Mouse (Mus musculus) forebrain, postnatal 0 days (tissue): ENCODE measurements at regions not wholly inside any gene's neighbourhood (a gene's known extent, or its start where the extent isn't known, plus 50 kb on each side); places are given as distances from the start of the nearest gene placed in this dataset.
A peak's percentile ranks its signal among the peaks of the same experiment; 100 is the strongest.

ENCODE experiments used
- ATAC-seq: fragments of 200-750 bp; cut with Nextera tagmentation; 2 replicates; pipeline ENCODE4 v1.8.0; 2017; ENCODE audit warnings: mild to moderate bottlenecking, moderate library complexity
- DNase-seq: peaks from one replicate; pipeline ENCODE4 v3.0.0-alpha.2; 2015
- H3K27ac ChIP-seq: fragments of 300-500 bp; sonication (generic); 2 replicates; pipeline ENCODE4 v1.5.1; 2014; ENCODE audit warnings: low read depth, mild to moderate bottlenecking, antibody characterized with exemption, low read length, moderate library complexity, mixed read lengths
- H3K27me3 ChIP-seq: fragments of 300-500 bp; sonication (generic); 2 replicates; pipeline ENCODE4 v1.6.1; 2014; ENCODE audit warnings: mild to moderate bottlenecking, low read length, mixed read lengths; ENCODE audit not compliant: insufficient read depth
- H3K36me3 ChIP-seq: fragments of 300-500 bp; sonication (generic); 2 replicates; pipeline ENCODE4 v1.6.1; 2014; ENCODE audit warnings: mild to moderate bottlenecking, moderate library complexity; ENCODE audit not compliant: insufficient read depth
- H3K4me1 ChIP-seq: fragments of 300-500 bp; sonication (generic); 2 replicates; pipeline ENCODE4 v1.6.1; 2014; ENCODE audit warnings: antibody characterized with exemption; ENCODE audit not compliant: insufficient read depth
- H3K4me2 ChIP-seq: fragments of 300-500 bp; sonication (generic); 2 replicates; pipeline ENCODE4 v1.6.1; 2014; ENCODE audit warnings: low read depth, mild to moderate bottlenecking, moderate library complexity
- H3K4me3 ChIP-seq: fragments of 300-500 bp; sonication (generic); 2 replicates; pipeline ENCODE4 v1.5.1; 2014; ENCODE audit warnings: low read depth, low read length, mixed read lengths
- H3K9ac ChIP-seq: fragments of 300-500 bp; sonication (generic); 2 replicates; pipeline ENCODE4 v1.6.1; 2014; ENCODE audit warnings: mild to moderate bottlenecking
- H3K9me3 ChIP-seq: fragments of 300-500 bp; sonication (generic); 2 replicates; pipeline ENCODE4 v1.6.1; 2016; ENCODE audit warnings: low read length
- CTCF ChIP-seq: sonication (generic); IDR thresholded peaks from 2 replicates; pipeline ENCODE4 v1.5.1; 2016; ENCODE audit warnings: antibody characterized with exemption, control low read depth, low read depth
- WGBS: fragments of 180-500 bp; shearing (Covaris S2); extraction: QIAGEN DNeasy Blood & Tissue Kit; methylation state at CpG from one replicate; pipeline ENCODE4 v1.1.7; 2014; 5-methylcytosine and 5-hydroxymethylcytosine counted together

DNA sequence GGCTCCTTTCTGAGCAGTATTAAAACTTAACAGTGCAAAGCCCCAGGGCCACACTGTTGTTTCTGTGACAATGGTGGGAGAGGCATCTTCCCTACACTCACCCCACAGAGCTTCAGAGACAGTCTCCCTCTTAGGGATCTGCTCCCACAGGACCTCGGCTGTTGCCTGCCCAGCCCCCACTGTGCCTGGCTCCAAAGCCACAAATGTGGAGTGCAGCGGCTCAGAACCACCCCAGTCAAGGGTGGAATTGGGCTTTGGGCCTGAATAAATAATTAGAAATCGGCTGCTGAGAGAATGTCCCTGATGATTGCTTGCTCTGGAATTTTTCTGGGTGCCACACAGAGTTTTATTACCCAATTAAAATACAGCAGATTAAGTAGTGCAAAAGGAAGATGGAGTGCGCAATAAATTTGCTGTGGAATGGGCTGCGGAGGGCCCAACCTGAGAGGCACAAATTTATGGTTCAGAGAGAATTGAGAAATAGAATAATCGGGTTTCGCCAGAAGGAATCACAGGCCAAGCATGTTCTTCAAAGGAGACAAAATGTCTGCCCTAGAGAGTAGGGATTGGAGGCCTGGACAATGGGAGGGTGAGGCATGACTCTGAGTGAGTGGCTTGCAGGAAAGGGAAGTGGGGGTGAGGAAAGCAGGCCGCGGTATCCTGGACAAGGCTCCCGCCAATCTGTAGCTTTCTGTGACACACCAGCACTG, 56.4 kb downstream of the Cd24a start:
- Histone ChIP-seq H3K9ac (no peak overlapping the region), H3K4me2 (no peak overlapping the region), H3K27me3 (no peaks in the 10 kb centered on the region), H3K36me3 (no peaks in the 10 kb centered on the region), H3K4me3 (no peak overlapping the region), H3K9me3 (no peaks in the 10 kb centered on the region), H3K27ac (no peak overlapping the region), H3K4me1 (no peaks in the 10 kb centered on the region; the same call in 1 of the 2 replicates)
- no peak for DNase-seq
- no peak for TF ChIP-seq CTCF
- ATAC-seq: no peak
- WGBS: 70% methylated on average over 10 of the region's 10 CpGs

DNA sequence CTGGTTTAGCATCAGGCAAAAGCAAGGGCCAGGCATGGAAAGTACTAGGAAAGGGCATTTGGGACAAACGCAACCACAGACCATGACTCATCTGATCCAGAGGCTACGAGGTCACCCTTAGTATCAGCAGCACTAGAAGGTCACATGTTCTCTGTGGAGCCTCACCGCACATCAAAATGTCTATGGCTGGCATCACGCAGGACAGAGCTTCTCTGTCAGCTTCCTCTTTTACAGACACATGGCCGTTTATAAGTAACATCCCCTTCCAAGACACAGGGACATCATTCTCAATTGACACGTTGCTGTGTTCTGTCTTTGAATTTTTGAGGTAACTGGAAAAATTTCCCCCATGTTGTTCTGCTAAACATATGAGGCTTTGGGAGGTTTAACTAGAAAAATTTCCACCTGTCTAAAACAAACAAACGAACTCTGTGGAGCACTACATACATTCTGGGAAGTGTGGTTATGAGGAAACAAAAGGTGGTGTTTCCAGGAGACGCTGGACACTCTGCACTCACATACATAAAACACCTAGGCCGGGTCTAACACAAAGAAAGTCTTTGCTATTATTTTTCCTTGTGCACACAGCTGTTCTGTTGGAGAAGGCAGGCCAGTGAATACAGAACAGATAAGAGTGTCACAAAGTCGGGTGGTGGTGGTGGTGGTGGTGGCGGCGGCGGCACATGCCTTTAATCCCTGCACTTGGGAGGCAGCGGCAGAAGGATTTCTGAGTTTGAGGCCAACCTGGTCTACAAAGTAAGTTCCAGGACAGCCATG, 63.3 kb downstream of the Cd24a start:
- Histone ChIP-seq H3K27me3 (no peaks in the 10 kb centered on the region), H3K36me3 (no peaks in the 10 kb centered on the region), H3K4me3 (no peak overlapping the region), H3K27ac (no peak overlapping the region), H3K9ac (no peak overlapping the region), H3K4me2 (no peak overlapping the region), H3K9me3 (no peaks in the 10 kb centered on the region), H3K4me1 (no peaks in the 10 kb centered on the region)
- no peak for TF ChIP-seq CTCF
- WGBS: 77% methylated on average over 14 of the region's 14 CpGs
- DNase-seq: no peak
- ATAC-seq: no peak

DNA sequence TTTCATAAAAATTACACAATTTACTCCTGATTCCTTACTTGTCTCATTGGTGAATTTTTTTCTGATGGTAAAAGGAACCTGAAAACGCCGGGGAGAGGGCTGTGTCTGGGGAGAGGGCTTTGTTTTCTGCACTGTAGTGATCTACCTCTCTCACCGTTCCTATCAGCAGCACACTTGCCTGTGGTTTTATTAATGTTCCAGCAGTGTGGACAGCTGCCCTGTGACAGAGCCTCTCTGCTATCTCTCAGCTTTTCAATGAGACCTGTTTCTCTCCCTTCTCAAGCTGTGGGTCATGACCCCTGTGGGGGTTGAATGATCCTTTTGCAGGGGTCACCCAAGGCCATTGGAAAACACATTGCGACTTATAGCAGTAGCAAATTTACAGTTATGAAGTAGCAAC, 68.2 kb downstream of the Cd24a start:
- Histone ChIP-seq H3K36me3 (no peaks in the 10 kb centered on the region), H3K27me3 (no peaks in the 10 kb centered on the region), H3K4me3 (no peak overlapping the region), H3K27ac (no peak overlapping the region), H3K4me1 (no peaks in the 10 kb centered on the region), H3K9me3 (no peaks in the 10 kb centered on the region), H3K4me2 (no peak overlapping the region), H3K9ac (no peak overlapping the region)
- 83% methylated on average over 4 of the region's 4 CpGs for WGBS
- no peak for TF ChIP-seq CTCF
- DNase-seq: no peak
- ATAC-seq: no peak

DNA sequence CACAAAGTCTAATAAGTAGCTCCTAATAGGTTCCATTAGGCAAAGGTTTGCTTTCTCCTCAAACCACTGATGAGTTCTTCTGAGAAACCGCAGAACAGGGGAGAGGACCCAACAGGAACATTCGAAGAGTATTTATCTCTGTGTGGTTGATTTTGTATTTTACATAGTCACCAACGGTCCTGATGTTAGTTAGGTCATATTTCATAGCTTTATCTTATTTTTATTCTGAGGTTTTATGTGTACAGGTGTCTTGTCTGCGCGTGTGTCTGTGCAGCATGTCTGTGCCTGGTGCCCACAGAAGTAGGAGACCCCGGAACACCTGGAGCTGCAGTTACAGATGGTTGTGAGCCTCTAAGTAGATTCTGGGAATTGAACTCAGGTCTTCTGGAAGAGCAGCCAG, 68.9 kb downstream of the Cd24a start:
- no peak overlapping the region for H3K9ac ChIP-seq
- no peak for DNase-seq
- H3K4me3 ChIP-seq: no peak overlapping the region
- no peak for ATAC-seq
- no peaks in the 10 kb centered on the region for H3K36me3 ChIP-seq
- 94% methylated on average over 6 of the region's 6 CpGs for WGBS
- no peak overlapping the region for H3K27ac ChIP-seq
- no peaks in the 10 kb centered on the region for H3K27me3 ChIP-seq
- no peaks in the 10 kb centered on the region for H3K4me1 ChIP-seq
- no peak for TF ChIP-seq CTCF
- no peaks in the 10 kb centered on the region for H3K9me3 ChIP-seq
- no peak overlapping the region for H3K4me2 ChIP-seq

DNA sequence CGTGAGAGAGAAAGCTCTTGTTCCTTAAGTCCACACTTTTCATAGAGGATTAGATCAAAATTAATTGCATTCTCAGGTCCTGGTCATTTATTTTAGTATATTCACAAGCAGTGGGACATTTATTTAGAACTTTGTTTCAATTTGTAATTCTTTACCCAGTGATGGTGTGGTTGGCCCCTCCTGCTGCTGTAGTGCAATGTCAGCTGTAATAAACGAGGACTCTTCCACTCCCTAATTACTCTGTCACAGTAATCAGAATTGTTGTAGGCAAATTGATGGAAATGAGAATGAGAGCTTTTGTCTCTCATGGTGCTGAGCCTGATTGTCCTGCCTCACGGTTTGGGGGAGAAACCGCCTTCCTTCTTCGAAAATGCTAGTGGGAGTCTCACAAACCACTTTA, 70.1 kb downstream of the Cd24a start:
- WGBS: 32% methylated on average over 5 of the region's 5 CpGs
- H3K27ac ChIP-seq: no peak overlapping the region

DNA sequence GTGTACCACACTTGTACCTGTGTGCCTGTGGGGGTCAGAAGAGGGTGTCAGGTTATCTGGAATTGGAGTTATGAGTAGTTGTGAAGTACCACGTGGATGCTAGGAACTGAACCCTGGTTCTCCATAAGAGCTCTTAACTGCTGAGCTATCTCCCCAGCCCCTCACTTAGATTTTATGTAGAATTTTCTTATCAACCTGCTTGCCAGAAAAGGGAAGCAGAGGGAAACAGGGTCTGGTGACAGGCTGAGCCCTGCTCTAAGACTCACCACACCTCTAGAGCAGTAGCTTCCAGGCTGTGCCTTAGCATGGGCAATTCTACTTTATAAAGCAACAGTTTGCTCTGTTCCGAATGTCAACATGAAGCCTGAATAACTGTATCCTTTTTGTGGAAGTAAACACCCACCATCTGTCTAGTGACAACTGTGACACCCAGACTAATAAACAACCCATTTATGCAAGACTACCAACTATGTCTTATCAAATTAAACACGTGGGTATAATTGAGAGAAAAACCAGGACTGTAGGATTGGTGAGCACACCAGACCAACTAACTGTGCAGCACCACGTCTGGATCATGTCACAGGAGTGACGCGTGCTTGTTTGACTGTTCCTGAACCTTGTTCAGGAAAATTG, 70.8 kb downstream of the Cd24a start:
- Histone ChIP-seq H3K36me3 (no peaks in the 10 kb centered on the region), H3K27me3 (no peaks in the 10 kb centered on the region), H3K4me1 (no peaks in the 10 kb centered on the region), H3K4me2 (no peak overlapping the region), H3K27ac (no peak overlapping the region), H3K9me3 (no peaks in the 10 kb centered on the region), H3K9ac (no peak overlapping the region), H3K4me3 (no peak overlapping the region)
- no peak for TF ChIP-seq CTCF
- peak; percentile 56 for ATAC-seq
- WGBS: 62% methylated on average over 6 of the region's 6 CpGs
- DNase-seq: no peak

More for the DNA sequence above, 70.1 kb downstream of the Cd24a start:
- H3K9me3 ChIP-seq: no peaks in the 10 kb centered on the region
- TF ChIP-seq CTCF: no peak
- H3K27me3 ChIP-seq: no peaks in the 10 kb centered on the region
- DNase-seq: no peak
- H3K4me2 ChIP-seq: no peak overlapping the region
- H3K4me1 ChIP-seq: no peaks in the 10 kb centered on the region
- no peaks in the 10 kb centered on the region for H3K36me3 ChIP-seq
- no peak overlapping the region for H3K9ac ChIP-seq
- no peak overlapping the region for H3K4me3 ChIP-seq
- ATAC-seq: peak; percentile 48

DNA sequence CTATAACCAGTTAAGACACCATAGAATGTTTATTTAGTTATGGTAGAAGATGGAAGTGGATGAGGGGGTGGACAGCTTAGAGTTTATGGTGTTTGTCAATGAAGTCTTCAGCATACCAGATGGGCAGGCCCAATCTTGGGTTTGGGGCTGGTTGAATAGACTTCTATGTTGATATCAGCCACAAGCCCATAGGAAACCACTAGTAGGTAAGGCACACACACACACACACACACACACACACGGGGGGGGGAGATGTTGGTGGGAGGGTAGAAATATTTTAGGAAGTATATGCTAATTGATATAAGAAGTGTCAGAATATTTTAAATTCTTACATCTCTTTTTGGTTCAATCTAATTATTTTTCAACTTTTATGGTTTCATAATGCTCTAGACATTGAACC, 72.4 kb downstream of the Cd24a start:
- DNase-seq: no peak
- ATAC-seq: no peak
- Histone ChIP-seq H3K9me3 (no peaks in the 10 kb centered on the region), H3K9ac (no peak overlapping the region), H3K4me1 (no peaks in the 10 kb centered on the region), H3K4me2 (no peak overlapping the region), H3K4me3 (no peak overlapping the region), H3K27ac (no peak overlapping the region), H3K27me3 (no peaks in the 10 kb centered on the region), H3K36me3 (no peaks in the 10 kb centered on the region)
- 81% methylated on average over 1 of the region's 1 CpGs for WGBS
- no peak for TF ChIP-seq CTCF
